Mouse (Mus musculus) sigmoid colon, adult 10 weeks (tissue): ENCODE data around the gene Mettl14. TPM values are rescaled to one million over a fixed set of nuclear protein-coding genes. Genes with fewer than 3 reads are reported as not detected.

Experiments
- polyA plus RNA-seq: library from polyadenylated mRNA; stranded (reverse); fragments of 350-450 nt; fragmentation: Illumina TruSeq; extraction: RNeasy Lipid Tissue Mini Kit (QIAGEN cat#74804); gene quantifications from one replicate; pipeline ENCODE4 v1.2.3, GENCODE M21; 2014; ENCODE audit warnings: low read depth, low replicate concordance

Gene Mettl14
- 42.5 TPM for polyA plus RNA-seq

GRCm38 (mm10) chr3:123385486-123386156 is at the start of gene Mettl14:
Gene Mettl14 (minus strand): TSS chr3:123386108.

Other genes starting within 250 kb of the Mettl14 start
- 226 TPM for gene Synpo2, start 150.0 kb downstream of the Mettl14 start, polyA plus RNA-seq
- 94.4 TPM for gene Sec24d, start 118.7 kb downstream of the Mettl14 start, polyA plus RNA-seq
- gene Prss12, start 60.8 kb upstream of the Mettl14 start, polyA plus RNA-seq = 0.16 TPM